Mouse (Mus musculus) small intestine, adult 2 months (tissue): Measurements from ENCODE around the gene Surf1. TPM values are rescaled to one million over a fixed set of nuclear protein-coding genes. Genes with fewer than 3 reads are reported as not detected.

Source experiments
- H3K27ac ChIP-seq: fragments of 200-500 bp; 2 replicates; pipeline ENCODE4 v1.5.1; 2012; ENCODE audit warnings: low read depth, low read length, control low read depth, inconsistent platforms; ENCODE audit not compliant: insufficient read depth
- H3K27me3 ChIP-seq: fragments of 200-500 bp; 2 replicates; pipeline ENCODE4 v1.6.1; 2012; ENCODE audit warnings: mild to moderate bottlenecking, moderate library complexity, low read length, inconsistent platforms; ENCODE audit not compliant: control insufficient read depth, insufficient read depth
- H3K36me3 ChIP-seq: fragments of 200-500 bp; 2 replicates; pipeline ENCODE4 v1.6.1; 2012; ENCODE audit warnings: mild to moderate bottlenecking, low read length, control low read depth, inconsistent platforms; ENCODE audit not compliant: control insufficient read depth, insufficient read depth
- H3K4me1 ChIP-seq: fragments of 200-500 bp; 2 replicates; pipeline ENCODE4 v1.6.1; 2012; ENCODE audit warnings: low read length, inconsistent platforms, mixed read lengths; ENCODE audit not compliant: control insufficient read depth, insufficient read depth, insufficient read length
- H3K4me3 ChIP-seq: fragments of 200-500 bp; 2 replicates; pipeline ENCODE4 v1.5.1; 2012; ENCODE audit warnings: low read depth, mild to moderate bottlenecking, control low read depth, inconsistent platforms, low read length, moderate library complexity
- CTCF ChIP-seq: fragments of 200-500 bp; IDR thresholded peaks from 2 replicates; pipeline ENCODE4 v1.5.1; 2012; ENCODE audit warnings: low read depth, mild to moderate bottlenecking, control low read depth, inconsistent platforms, low read length, moderate library complexity, mixed read lengths; ENCODE audit not compliant: insufficient replicate concordance, insufficient read length; ENCODE audit errors: extremely low read depth
- POLR2A ChIP-seq: fragments of 200-500 bp; IDR thresholded peaks from 2 replicates; pipeline ENCODE4 v1.6.1; 2012; ENCODE audit warnings: low read depth, mild to moderate bottlenecking, control low read depth, inconsistent platforms, low read length, moderate library complexity
- WGBS: fragments of 180-500 bp; shearing (Covaris S2); methylation state at CpG from one replicate; pipeline ENCODE4 v1.1.7; 2018; 5-methylcytosine and 5-hydroxymethylcytosine counted together
- polyA plus RNA-seq: library from polyadenylated mRNA; depleted of rRNA; stranded (reverse); fragments of >200 nt; gene quantifications from 2 replicates; pipeline ENCODE4 v1.2.3, GENCODE M21; 2012; rRNA removed

Gene Surf1
- 15.4 and 35.7 TPM in 2 replicates for polyA plus RNA-seq

GRCm38 (mm10) chr2:26915927-26916728, at the start of gene Surf1, which contains the start of gene Surf2:
TSS of gene Surf1 (minus strand) at chr2:26916530.
TSS of gene Surf2 (plus strand) at chr2:26916367.
- Histone ChIP-seq H3K27me3 (no peaks in the 10 kb centered on the region), H3K36me3 (peaks cover 48% of the 10 kb centered on the region), H3K4me3 (peak within 1 kb of the TSS; percentile 84), H3K4me1 (peaks cover 27% of the 10 kb centered on the region), H3K27ac (peak within 1 kb of the TSS; percentile 70)
- TF ChIP-seq POLR2A = peak; percentile 8; the same call in 1 of the 2 replicates
- TF ChIP-seq CTCF = no peak
- WGBS = 1% methylated on average over 47 of the region's 47 CpGs

DNA sequence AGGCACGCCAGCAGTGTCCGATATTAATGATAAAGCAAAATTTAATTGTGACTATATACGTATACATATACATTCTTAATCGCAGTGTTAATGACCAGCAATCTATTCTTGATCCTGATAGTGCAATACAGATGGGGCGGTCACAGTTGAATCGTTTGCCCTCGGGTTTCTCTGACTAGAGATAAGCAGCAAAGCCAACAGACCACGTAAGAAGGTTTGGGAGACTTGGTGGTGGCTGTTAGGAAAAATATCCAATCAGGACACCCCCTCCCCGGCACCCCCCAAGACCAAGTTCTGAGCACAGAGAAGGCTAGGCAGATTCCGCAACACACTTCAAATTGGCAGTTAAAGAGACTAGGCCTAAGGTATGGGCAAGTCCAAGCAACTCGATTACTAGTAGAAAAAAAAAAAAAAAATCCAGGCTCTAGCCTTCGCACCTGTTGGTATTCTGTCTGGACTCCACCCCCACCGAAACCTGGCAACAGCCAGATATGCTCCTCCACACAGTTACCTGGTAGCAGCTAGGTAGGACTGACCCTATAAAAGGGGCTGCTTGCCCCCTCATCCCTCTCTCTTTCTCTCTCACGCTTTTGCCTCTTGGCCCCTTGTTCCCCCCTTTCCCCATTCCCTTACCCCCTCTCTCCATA, 48.5 kb upstream of the Surf1 start:
- Histone ChIP-seq H3K4me3 (peak overlapping the region; percentile 90), H3K27me3 (no peaks in the 10 kb centered on the region), H3K27ac (peak overlapping the region; percentile 92), H3K4me1 (peaks cover 4% of the 10 kb centered on the region; the same call in 1 of the 2 replicates), H3K36me3 (peaks cover 15% of the 10 kb centered on the region)
- WGBS = 7% methylated on average over 14 of the region's 14 CpGs
- TF ChIP-seq POLR2A (no peak), CTCF (no peak)

DNA sequence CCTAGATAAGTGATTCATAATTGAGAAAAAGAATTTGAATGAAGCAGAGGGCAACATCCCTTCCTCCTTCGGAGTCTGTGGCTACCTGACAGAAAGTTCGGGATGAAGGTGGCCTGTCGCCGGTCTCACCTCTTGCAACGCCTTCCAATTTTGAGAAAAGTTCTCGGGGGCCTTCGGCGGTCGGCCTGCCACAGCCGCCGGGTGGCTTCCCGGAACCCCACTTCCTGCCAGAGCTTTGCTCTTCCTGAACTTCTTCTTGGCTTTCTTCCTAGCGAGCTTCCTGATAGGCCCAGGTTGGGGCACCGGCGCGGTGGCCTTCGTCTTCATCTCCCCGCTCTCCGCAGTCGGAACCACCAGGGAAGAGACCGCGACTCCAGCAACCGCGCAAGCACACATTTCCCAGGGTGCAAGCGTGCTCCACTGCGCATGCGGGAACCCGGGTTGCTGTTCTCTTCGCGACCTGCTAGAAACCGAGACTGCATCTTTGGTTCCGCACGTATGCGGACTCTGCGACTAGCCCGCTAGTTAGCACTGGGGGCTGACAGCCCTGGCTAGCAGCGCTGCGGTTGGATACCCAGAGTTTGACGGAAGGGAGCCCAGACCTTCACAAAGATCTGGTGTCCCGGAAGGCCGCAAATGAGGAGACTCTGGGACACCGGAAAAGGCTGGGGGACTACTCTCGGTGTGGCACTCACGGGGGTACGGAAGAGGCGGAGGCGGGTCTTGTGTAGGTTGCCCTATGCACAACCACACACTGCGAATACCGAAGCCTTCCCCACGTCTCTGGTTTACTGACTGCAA, 47.8 kb upstream of the Surf1 start, which contains the start of gene Rexo4:
Rexo4 (minus strand) TSS at position 464 of the 801 bp plus-strand sequence.
- Histone ChIP-seq H3K4me3 (peak within 1 kb of the TSS; percentile 90), H3K27ac (peak within 1 kb of the TSS; percentile 92), H3K27me3 (no peaks in the 10 kb centered on the region), H3K4me1 (peaks cover 2% of the 10 kb centered on the region; the same call in 1 of the 2 replicates), H3K36me3 (peaks cover 20% of the 10 kb centered on the region)
- under 1% methylated on average over 50 of the region's 50 CpGs for WGBS
- TF ChIP-seq CTCF (peak; percentile 28; the same call in 1 of the 2 replicates), POLR2A (peak; percentile 45)

DNA sequence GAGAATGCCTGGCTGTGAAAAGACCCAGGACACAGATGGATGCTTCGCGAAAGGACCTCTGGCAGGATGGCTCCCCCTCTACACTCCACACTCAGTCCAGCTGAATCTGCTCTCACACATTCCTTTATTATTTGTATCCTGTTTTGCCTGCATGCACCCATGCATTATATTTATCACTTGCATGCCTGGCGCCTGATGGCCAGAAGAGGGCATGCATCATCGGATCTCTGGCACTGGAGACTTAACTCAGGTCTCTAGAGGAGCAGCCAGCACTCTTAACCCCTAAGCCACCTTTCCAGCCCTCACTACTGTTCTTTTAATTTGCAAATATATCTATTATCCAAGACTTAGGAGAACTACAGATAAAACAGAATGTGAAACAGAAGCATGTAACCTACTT, 44.4 kb upstream of the Surf1 start:
- H3K4me1 ChIP-seq = peaks cover 14% of the 10 kb centered on the region; the same call in 1 of the 2 replicates
- 67% methylated on average over 4 of the region's 4 CpGs for WGBS
- no peak overlapping the region for H3K4me3 ChIP-seq
- H3K27ac ChIP-seq = no peak overlapping the region
- H3K36me3 ChIP-seq = peaks cover 45% of the 10 kb centered on the region
- TF ChIP-seq POLR2A = no peak
- TF ChIP-seq CTCF = peak; percentile 38; the same call in 1 of the 2 replicates
- H3K27me3 ChIP-seq = no peaks in the 10 kb centered on the region

DNA sequence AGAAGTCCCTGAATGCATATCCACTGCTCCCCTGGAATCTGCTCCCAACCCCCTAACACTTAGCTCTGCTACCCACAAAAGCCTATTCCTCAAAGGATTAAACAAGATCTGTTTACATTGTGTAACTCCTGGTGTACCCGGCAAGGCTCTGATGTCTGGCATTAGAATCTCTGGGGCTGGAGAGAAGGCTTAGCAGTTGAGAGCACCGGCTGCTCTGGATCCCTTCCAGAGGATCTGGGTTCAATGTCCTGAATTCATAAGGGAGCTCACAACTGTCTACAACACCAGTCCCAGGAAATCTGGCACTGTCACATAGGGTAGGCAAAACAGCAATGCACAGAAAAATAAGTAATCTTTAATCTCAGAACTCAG, 41.1 kb upstream of the Surf1 start:
- TF ChIP-seq CTCF (no peak), POLR2A (no peak)
- Histone ChIP-seq H3K4me1 (peaks cover 15% of the 10 kb centered on the region; the same call in 1 of the 2 replicates), H3K36me3 (peaks cover 76% of the 10 kb centered on the region), H3K27ac (peak overlapping the region; percentile 95), H3K4me3 (no peak overlapping the region), H3K27me3 (no peaks in the 10 kb centered on the region)
- 14% methylated on average over 2 of the region's 2 CpGs for WGBS

DNA sequence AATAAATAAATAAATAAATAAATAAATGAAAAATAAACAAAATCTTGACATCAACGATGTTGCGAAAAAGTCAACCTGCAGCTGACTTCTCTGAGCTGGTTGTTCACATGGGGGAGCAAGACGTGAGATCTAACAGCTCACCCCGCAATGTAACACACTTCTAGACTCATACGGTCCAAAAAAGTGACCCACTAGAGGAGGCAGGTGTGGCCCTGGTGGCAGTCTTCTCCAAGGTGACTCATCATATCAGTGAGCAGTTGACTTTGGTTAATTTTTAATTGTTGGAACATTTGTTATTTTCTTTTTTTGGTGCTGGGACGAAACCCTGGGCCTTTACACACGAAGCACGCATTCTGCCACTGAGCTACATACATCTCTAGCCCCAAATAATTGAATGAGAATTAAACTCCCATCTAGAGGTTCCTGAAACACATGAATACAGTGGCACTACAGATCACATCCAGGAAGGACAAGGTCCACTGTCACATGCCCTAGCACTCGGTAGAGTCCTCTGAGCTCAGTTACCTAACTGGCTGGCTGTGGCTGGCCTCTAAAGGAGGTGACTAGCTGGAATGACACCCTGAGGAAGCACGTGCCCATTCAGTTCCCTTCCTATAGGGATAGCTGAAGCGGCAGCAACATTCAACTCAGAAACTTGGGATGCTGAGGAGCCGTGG, 40.6 kb upstream of the Surf1 start:
- Histone ChIP-seq H3K36me3 (peaks cover 75% of the 10 kb centered on the region), H3K27me3 (no peaks in the 10 kb centered on the region), H3K4me3 (no peak overlapping the region), H3K27ac (peak overlapping the region; percentile 95), H3K4me1 (peaks cover 15% of the 10 kb centered on the region; the same call in 1 of the 2 replicates)
- 41% methylated on average over 12 of the region's 12 CpGs for WGBS
- TF ChIP-seq POLR2A = no peak
- peak; percentile 1; the same call in 1 of the 2 replicates for TF ChIP-seq CTCF
